Mouse (Mus musculus) midbrain, embryonic 16.5 days (tissue): ENCODE measurements around the gene Cxcl13. TPM values are rescaled to one million over a fixed set of nuclear protein-coding genes. Genes with fewer than 3 reads are reported as not detected.
"Not testable (repeated sequence)": the region's sequence is repeated elsewhere in the genome, so short reads cannot be mapped to it uniquely, and the experiment has no call there.

Experiments used
- ATAC-seq: fragments of 200-750 bp; cut with Nextera tagmentation; 2 replicates; pipeline ENCODE4 v1.8.0; 2017; ENCODE audit warnings: moderate TSS enrichment
- H3K27ac ChIP-seq: fragments of 300-500 bp; sonication (generic); 2 replicates; pipeline ENCODE4 v1.5.1; 2014; ENCODE audit warnings: mild to moderate bottlenecking, low read length, mixed read lengths
- H3K27me3 ChIP-seq: fragments of 300-500 bp; sonication (generic); 2 replicates; pipeline ENCODE4 v1.6.1; 2014; ENCODE audit warnings: low read depth, low read length, mixed read lengths; ENCODE audit not compliant: control insufficient read depth, insufficient read depth
- H3K36me3 ChIP-seq: fragments of 300-500 bp; sonication (generic); 2 replicates; pipeline ENCODE4 v1.6.1; 2014; ENCODE audit warnings: mild to moderate bottlenecking, low read length, moderate library complexity, mixed read lengths; ENCODE audit not compliant: control insufficient read depth, insufficient read depth
- H3K4me1 ChIP-seq: fragments of 300-500 bp; sonication (generic); 2 replicates; pipeline ENCODE4 v1.6.1; 2014; ENCODE audit warnings: mild to moderate bottlenecking, low read length, mixed read lengths; ENCODE audit not compliant: control insufficient read depth, insufficient read depth
- H3K4me2 ChIP-seq: fragments of 300-500 bp; sonication (generic); 2 replicates; pipeline ENCODE4 v1.6.1; 2014; ENCODE audit warnings: mild to moderate bottlenecking, low read length, mixed read lengths
- H3K4me3 ChIP-seq: fragments of 300-500 bp; sonication (generic); 2 replicates; pipeline ENCODE4 v1.5.1; 2014; ENCODE audit warnings: low read depth, mild to moderate bottlenecking, low read length, moderate library complexity, mixed read lengths
- H3K9ac ChIP-seq: fragments of 300-500 bp; sonication (generic); 2 replicates; pipeline ENCODE4 v1.6.1; 2014; ENCODE audit warnings: low read depth, low read length, mixed read lengths
- H3K9me3 ChIP-seq: fragments of 300-500 bp; sonication (generic); replicated peaks from 2 replicates; pipeline ENCODE4 v1.6.1; 2014; ENCODE audit warnings: mild to moderate bottlenecking, low read length, mixed read lengths; ENCODE audit not compliant: control insufficient read depth, poor library complexity, severe bottlenecking
- WGBS: fragments of 180-500 bp; shearing (Covaris S2); extraction: QIAGEN DNeasy Blood & Tissue Kit; methylation state at CpG from one replicate; pipeline ENCODE4 v1.1.7; 2014; 5-methylcytosine and 5-hydroxymethylcytosine counted together
- polyA plus RNA-seq: library from polyadenylated mRNA; unstranded; fragments of >200 nt; fragmentation: Nextera tagmentation; extraction: Ambion mirVana; gene quantifications from 2 replicates; pipeline ENCODE4 v1.2.1, GENCODE M21; 2015

Cxcl13 gene
- polyA plus RNA-seq, 1 experiment from 2014 or later: 0.79 TPM

DNA sequence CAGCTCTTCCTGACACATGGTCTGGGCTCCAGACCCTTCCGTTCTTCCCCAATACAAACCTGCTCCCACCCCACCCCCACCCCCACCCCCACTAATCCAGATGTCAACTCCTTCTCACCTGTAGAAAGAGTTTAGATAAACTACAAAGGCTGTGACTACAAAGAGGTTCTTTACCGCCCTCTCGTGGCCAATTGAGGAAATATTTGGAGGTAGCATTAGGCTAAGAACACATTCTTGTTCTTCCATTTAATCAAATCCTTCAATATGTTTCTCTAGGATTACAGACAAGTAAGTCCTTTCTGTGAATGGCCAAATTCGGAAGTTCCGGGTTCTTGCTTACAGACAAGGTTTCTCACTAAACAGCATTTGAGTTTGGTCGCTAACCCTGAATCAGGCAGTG lies 14.1 kb downstream of the Cxcl13 start:
- H3K9me3 ChIP-seq: no peaks in the 10 kb centered on the region
- H3K36me3 ChIP-seq: no peaks in the 10 kb centered on the region
- ATAC-seq: 0 out of 2 replicates have a peak, but pooled peaks have one; percentile 17

DNA sequence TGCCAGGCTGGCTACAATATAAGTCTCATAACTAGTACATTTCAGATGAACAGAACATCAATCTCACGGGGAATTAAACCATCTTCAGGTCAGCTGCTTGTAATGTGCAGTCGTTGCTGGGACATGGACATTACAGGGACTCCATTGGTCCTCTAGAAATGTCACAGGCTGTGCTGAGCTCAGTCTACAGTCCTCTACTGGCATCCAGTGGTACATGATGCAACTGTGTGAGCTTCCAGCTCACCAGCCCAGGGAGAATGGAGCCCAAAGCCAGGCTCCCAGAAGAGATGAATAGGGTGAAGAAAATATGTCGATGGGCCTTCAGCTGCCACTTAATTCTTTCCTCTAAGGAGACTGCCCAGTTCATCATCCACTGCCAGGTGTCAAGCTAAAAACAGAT lies 15.5 kb downstream of the Cxcl13 start:
- Histone ChIP-seq H3K4me2 (no peak overlapping the region), H3K4me1 (no peaks in the 10 kb centered on the region), H3K27me3 (no peaks in the 10 kb centered on the region), H3K9ac (no peak overlapping the region), H3K27ac (no peak overlapping the region), H3K4me3 (no peak overlapping the region), H3K9me3 (no peaks in the 10 kb centered on the region), H3K36me3 (no peaks in the 10 kb centered on the region)
- peak; percentile 54; the same call in 1 of the 2 replicates for ATAC-seq
- WGBS: 68% methylated on average over 3 of the region's 3 CpGs

More for the DNA sequence above, 14.1 kb downstream of the Cxcl13 start:
- WGBS: 45% methylated on average over 6 of the region's 6 CpGs
- Histone ChIP-seq H3K4me2 (no peak overlapping the region), H3K9ac (no peak overlapping the region), H3K4me3 (no peak overlapping the region), H3K4me1 (no peaks in the 10 kb centered on the region), H3K27me3 (no peaks in the 10 kb centered on the region), H3K27ac (no peak overlapping the region)

DNA sequence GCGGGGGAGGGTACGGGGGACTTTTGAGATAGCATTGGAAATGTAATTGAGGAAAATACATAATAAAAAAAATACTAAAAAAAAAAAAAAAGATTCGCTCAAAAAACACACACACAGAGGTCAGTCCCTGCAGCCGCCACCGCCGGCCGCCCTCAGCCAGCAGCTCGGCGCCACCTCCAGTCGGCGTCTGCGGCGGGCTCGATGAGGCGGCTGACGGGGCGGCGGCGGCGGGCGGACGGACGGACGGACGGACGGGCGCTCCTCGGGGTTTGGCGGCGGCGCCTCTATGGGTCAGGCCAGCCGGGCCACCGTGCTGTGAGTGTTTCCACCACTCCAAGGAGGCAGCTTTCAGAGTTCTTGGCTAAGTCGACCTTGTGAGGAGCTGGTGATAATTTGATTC lies 17.1 kb downstream of the Cxcl13 start:
- not testable (repeated sequence) for H3K27ac ChIP-seq, H3K9ac ChIP-seq, H3K9me3 ChIP-seq, H3K27me3 ChIP-seq, H3K4me1 ChIP-seq, H3K36me3 ChIP-seq, ATAC-seq
- Histone ChIP-seq H3K4me2 (peak overlapping the region; percentile 47), H3K4me3 (peak overlapping the region; percentile 14; the same call in 1 of the 2 replicates)
- 29% methylated on average over 26 of the region's 34 CpGs for WGBS

DNA sequence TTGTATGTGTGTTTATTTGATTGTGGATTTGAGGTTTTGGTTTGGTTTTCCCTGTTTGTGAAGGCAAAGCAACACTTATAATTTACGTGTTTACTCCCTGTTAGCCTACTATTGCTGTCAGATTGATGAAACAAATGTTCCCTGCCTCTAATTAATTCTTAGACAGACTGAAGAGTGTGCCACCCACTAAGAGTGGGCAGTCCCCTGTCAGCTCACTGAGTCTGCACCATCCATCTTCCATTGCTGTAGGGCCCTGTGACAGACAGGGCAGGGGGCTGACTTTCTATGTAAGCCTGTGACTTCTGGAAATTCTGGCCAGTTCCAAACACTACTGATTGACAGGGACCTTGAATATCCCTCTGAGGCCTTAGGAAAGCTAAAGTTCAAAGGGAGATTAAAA lies 19.5 kb downstream of the Cxcl13 start:
- no peaks in the 10 kb centered on the region for H3K4me1 ChIP-seq
- no peaks in the 10 kb centered on the region for H3K9me3 ChIP-seq
- ATAC-seq: no peak
- no peak overlapping the region for H3K9ac ChIP-seq
- 81% methylated on average over 1 of the region's 1 CpGs for WGBS
- no peak overlapping the region for H3K4me2 ChIP-seq
- no peak overlapping the region for H3K4me3 ChIP-seq
- no peaks in the 10 kb centered on the region for H3K27me3 ChIP-seq
- H3K27ac ChIP-seq: no peak overlapping the region
- H3K36me3 ChIP-seq: no peaks in the 10 kb centered on the region

DNA sequence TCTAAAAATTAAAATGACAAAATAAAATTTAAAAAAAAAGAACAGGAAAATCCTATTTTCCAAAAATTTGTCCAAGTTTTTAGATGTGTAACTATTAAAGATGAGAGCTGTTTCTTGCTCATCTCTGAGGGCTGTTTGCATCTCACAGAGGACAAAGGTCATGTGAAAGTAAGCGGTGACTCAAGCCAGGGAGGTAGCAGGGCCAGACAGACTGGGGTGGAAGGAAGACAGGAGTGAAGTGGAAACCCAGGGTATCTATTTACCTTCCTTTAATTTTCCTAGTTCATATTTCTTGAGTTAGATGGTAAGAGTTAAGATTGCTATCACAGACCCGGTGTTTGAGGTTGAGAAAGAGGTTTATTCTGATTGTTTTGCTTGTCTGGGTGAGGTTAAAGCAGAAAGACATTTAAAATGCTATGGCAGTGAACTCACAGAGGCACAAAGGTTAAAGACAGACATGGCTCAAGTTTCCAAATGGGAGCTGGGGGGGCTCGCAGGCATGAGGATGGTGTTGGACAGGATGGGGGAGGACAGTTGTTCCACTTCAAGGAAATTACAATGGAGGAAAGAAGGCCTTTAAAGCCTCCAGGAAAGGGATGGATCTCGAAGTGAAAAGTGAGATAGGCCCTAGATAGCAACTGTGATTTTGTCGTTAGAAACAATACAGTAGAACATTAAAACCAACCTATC lies 27.2 kb downstream of the Cxcl13 start:
- Histone ChIP-seq H3K9me3 (no peaks in the 10 kb centered on the region), H3K27me3 (no peaks in the 10 kb centered on the region), H3K9ac (no peak overlapping the region), H3K27ac (no peak overlapping the region), H3K4me2 (no peak overlapping the region), H3K4me3 (no peak overlapping the region), H3K36me3 (no peaks in the 10 kb centered on the region), H3K4me1 (no peaks in the 10 kb centered on the region)
- WGBS: 70% methylated on average over 5 of the region's 5 CpGs
- ATAC-seq: no peak

DNA sequence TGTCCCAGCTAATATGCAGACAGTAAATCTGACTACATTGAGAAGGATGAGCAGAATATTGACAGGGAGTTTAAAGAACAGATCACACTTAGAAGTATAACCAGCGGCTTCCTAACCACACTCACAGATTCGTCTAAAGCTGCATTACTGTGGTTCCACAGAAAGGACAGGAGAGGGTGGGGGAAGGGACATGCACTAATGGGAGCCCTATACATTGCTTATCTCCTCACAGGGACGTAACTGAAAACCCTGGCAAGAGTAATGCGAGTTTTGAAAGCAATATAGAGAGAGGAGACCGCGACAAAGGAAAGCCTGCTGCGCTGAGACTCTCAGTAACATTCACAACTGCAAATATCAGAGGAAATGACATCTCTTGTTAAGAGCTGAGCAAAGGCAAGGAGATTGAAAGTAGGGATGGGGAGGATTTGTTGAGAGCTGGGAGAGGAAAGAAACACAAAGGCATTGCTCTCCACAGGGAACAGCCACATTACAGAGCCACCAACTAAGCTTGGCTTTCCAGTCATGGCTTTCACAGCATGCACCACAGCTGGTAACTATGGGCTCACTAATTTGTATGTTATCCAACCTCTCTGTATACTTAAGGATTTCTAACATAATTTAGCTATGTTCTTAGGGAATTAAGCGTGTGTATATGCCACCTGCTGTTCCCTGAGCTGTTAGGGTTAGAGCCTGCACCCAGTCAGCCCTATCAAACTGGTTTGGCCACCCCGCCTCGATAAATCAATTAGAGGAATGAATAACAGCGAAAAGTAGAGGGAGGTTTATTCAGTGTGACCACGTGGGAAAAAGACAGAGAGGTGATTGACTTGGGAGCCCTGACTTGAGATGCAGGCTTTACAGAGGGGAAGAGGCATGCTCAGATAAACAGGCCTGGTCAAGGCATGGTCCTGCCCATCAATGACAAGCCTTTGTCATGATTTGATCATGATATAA lies 34.9 kb downstream of the Cxcl13 start:
- Histone ChIP-seq H3K9ac (no peak overlapping the region), H3K27ac (peak overlapping the region; percentile 35)
- 4% methylated on average over 12 of the region's 12 CpGs for WGBS

DNA sequence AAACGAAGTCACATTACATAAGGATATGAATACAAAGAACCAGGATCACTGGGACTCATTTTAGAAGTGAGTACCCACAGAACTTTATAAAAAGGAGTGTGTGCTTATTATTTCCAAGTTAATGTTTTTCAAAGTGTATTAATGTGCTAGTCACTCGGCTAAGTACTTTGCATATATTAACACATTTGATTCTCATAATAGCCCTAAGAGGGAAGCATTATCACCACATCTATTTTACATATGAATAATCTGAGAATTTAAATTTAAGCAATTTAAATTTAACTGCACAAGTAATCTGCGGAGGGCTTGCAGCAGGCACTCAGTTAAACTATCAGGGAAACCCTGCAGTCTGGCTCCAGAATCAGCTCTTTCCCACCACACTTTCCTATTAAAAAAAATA lies 40.5 kb downstream of the Cxcl13 start:
- no peak for ATAC-seq
- no peaks in the 10 kb centered on the region for H3K27me3 ChIP-seq

More for the DNA sequence above, 34.9 kb downstream of the Cxcl13 start:
- Histone ChIP-seq H3K9me3 (no peaks in the 10 kb centered on the region), H3K4me2 (peak overlapping the region; percentile 12), H3K4me3 (no peak overlapping the region), H3K36me3 (no peaks in the 10 kb centered on the region), H3K4me1 (peaks cover 12% of the 10 kb centered on the region; the same call in 1 of the 2 replicates), H3K27me3 (no peaks in the 10 kb centered on the region)
- ATAC-seq: peak; percentile 85

DNA sequence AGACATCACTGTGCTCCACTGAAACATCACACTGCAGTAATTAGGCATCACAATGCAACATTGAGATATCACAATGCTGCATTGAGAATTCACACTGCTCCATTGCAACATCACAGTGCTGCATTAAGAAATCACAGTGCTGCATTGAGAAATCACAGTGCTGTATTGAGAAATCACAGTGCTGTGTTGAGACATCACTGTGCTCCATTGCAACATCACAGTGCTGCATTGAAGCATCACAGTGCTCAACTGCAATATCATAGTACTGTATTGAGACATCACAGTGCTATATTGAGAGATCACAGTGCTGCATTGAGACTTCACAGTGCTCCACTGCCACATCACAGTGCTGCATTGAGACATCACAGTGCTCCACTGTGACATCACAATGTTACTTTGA lies 46.6 kb downstream of the Cxcl13 start:
- Histone ChIP-seq H3K27me3 (no peaks in the 10 kb centered on the region), H3K4me3 (no peak overlapping the region), H3K4me2 (no peak overlapping the region), H3K36me3 (no peaks in the 10 kb centered on the region), H3K9me3 (no peaks in the 10 kb centered on the region), H3K9ac (no peak overlapping the region), H3K4me1 (no peaks in the 10 kb centered on the region), H3K27ac (no peak overlapping the region)
- no peak for ATAC-seq

More for the DNA sequence above, 40.5 kb downstream of the Cxcl13 start:
- WGBS: 36% methylated on average over 3 of the region's 3 CpGs
- no peaks in the 10 kb centered on the region for H3K4me1 ChIP-seq
- H3K9ac ChIP-seq: no peak overlapping the region
- H3K4me2 ChIP-seq: no peak overlapping the region
- no peaks in the 10 kb centered on the region for H3K36me3 ChIP-seq
- no peak overlapping the region for H3K27ac ChIP-seq
- H3K9me3 ChIP-seq: no peaks in the 10 kb centered on the region
- H3K4me3 ChIP-seq: no peak overlapping the region
